Mouse (Mus musculus) midbrain, embryonic 15.5 days (tissue): ENCODE data around the gene Olfr1200. TPM values are rescaled to one million over a fixed set of nuclear protein-coding genes. Genes with fewer than 3 reads are reported as not detected.

ENCODE experiments used
- ATAC-seq: fragments of 200-750 bp; cut with Nextera tagmentation; replicated peaks from 2 replicates; pipeline ENCODE4 v1.8.0; 2017; ENCODE audit warnings: moderate TSS enrichment
- H3K27ac ChIP-seq: fragments of 300-500 bp; sonication (generic); 2 replicates; pipeline ENCODE4 v1.5.1; 2015; ENCODE audit warnings: mild to moderate bottlenecking, inconsistent platforms
- H3K27me3 ChIP-seq: fragments of 300-500 bp; sonication (generic); replicated peaks from 2 replicates; pipeline ENCODE4 v1.6.1; 2015; ENCODE audit warnings: inconsistent platforms
- H3K36me3 ChIP-seq: fragments of 300-500 bp; sonication (generic); replicated peaks from 2 replicates; pipeline ENCODE4 v1.6.1; 2015; ENCODE audit warnings: inconsistent platforms
- H3K4me1 ChIP-seq: fragments of 300-500 bp; sonication (generic); 2 replicates; pipeline ENCODE4 v1.6.1; 2015; ENCODE audit warnings: inconsistent platforms
- H3K4me2 ChIP-seq: fragments of 300-500 bp; sonication (generic); 2 replicates; pipeline ENCODE4 v1.6.1; 2015; ENCODE audit warnings: inconsistent platforms, mild to moderate bottlenecking, moderate library complexity
- H3K4me3 ChIP-seq: fragments of 300-500 bp; sonication (generic); 2 replicates; pipeline ENCODE4 v1.5.1; 2015; ENCODE audit warnings: mild to moderate bottlenecking, inconsistent platforms
- H3K9ac ChIP-seq: fragments of 300-500 bp; sonication (generic); 2 replicates; pipeline ENCODE4 v1.6.1; 2015; ENCODE audit warnings: mild to moderate bottlenecking, inconsistent platforms
- H3K9me3 ChIP-seq: fragments of 300-500 bp; sonication (generic); 2 replicates; pipeline ENCODE4 v1.6.1; 2016; ENCODE audit warnings: inconsistent platforms
- WGBS: fragments of 180-500 bp; shearing (Covaris S2); methylation state at CpG from one replicate; pipeline ENCODE4 v1.1.7; 2015; ENCODE audit warnings: mixed read lengths; 5-methylcytosine and 5-hydroxymethylcytosine counted together
- polyA plus RNA-seq: library from polyadenylated mRNA; unstranded; fragments of >200 nt; fragmentation: Nextera tagmentation; extraction: Ambion mirVana; gene quantifications from 2 replicates; pipeline ENCODE4 v1.2.1, GENCODE M21; 2015

Gene Olfr1200
- polyA plus RNA-seq = not detected in 2 replicates

- whole genome bisulfite sequencing = 82% methylated on average over 2 of the region's 2 CpGs
- Histone ChIP-seq H3K36me3 (no peaks in the 10 kb centered on the region), H3K9ac (no peak within 1 kb of the TSS), H3K9me3 (no peaks in the 10 kb centered on the region), H3K4me2 (no peak within 1 kb of the TSS), H3K27ac (no peak within 1 kb of the TSS), H3K4me1 (no peaks in the 10 kb centered on the region), H3K27me3 (no peaks in the 10 kb centered on the region), H3K4me3 (no peak within 1 kb of the TSS)
- no peak for ATAC-seq
Observed at GRCm38 (mm10) chr2:88770388-88770787, at the start of gene Olfr1200. Gene Olfr1200 (minus strand): TSS chr2:88770488.

- WGBS = 69% methylated on average over 1 of the region's 1 CpGs
- Histone ChIP-seq H3K9me3 (no peaks in the 10 kb centered on the region), H3K9ac (no peak within 1 kb of the TSS), H3K36me3 (no peaks in the 10 kb centered on the region), H3K27ac (no peak within 1 kb of the TSS), H3K4me3 (no peak within 1 kb of the TSS), H3K4me2 (no peak within 1 kb of the TSS), H3K27me3 (no peaks in the 10 kb centered on the region), H3K4me1 (no peaks in the 10 kb centered on the region)
- ATAC-seq = no peak
Observed at GRCm38 (mm10) chr2:88814196-88814595, 43.9 kb upstream of the Olfr1200 start, which contains the start of gene Olfr1202. Gene Olfr1202 (plus strand): TSS chr2:88814496.

GRCm38 (mm10) chr2:88792736-88793135 is 22.4 kb upstream of the Olfr1200 start, which contains the start of gene Olfr1201:
Gene Olfr1201 (plus strand): TSS chr2:88793036.
- ATAC-seq = no peak
- Histone ChIP-seq H3K4me2 (no peak within 1 kb of the TSS), H3K4me3 (no peak within 1 kb of the TSS), H3K27ac (no peak within 1 kb of the TSS), H3K4me1 (no peaks in the 10 kb centered on the region), H3K9ac (no peak within 1 kb of the TSS), H3K36me3 (no peaks in the 10 kb centered on the region), H3K27me3 (no peaks in the 10 kb centered on the region), H3K9me3 (no peaks in the 10 kb centered on the region)
- WGBS = 86% methylated on average over 6 of the region's 6 CpGs

GRCm38 (mm10) chr2:88760369-88760768 is 9.9 kb downstream of the Olfr1200 start, which contains the start of gene Olfr1199:
Gene Olfr1199 (minus strand): TSS chr2:88760469.
- Histone ChIP-seq H3K9ac (no peak within 1 kb of the TSS), H3K4me1 (no peaks in the 10 kb centered on the region), H3K9me3 (no peaks in the 10 kb centered on the region), H3K27me3 (no peaks in the 10 kb centered on the region), H3K36me3 (no peaks in the 10 kb centered on the region), H3K4me2 (no peak within 1 kb of the TSS), H3K27ac (no peak within 1 kb of the TSS), H3K4me3 (no peak within 1 kb of the TSS)
- 97% methylated on average over 2 of the region's 2 CpGs for WGBS
- no peak for ATAC-seq

- no peak for ATAC-seq
- no peaks in the 10 kb centered on the region for H3K4me1 ChIP-seq
- H3K4me3 ChIP-seq = no peak within 1 kb of the TSS
- no peak within 1 kb of the TSS for H3K4me2 ChIP-seq
- no peaks in the 10 kb centered on the region for H3K36me3 ChIP-seq
- no peaks in the 10 kb centered on the region for H3K27me3 ChIP-seq
- 91% methylated on average over 2 of the region's 2 CpGs for WGBS
- H3K27ac ChIP-seq = no peak within 1 kb of the TSS
- H3K9ac ChIP-seq = no peak within 1 kb of the TSS
- H3K9me3 ChIP-seq = no peaks in the 10 kb centered on the region
Observed at GRCm38 (mm10) chr2:88751270-88751669, 19.0 kb downstream of the Olfr1200 start, which contains the start of gene Olfr1198. Gene Olfr1198 (minus strand): TSS chr2:88751370.

- whole genome bisulfite sequencing = 74% methylated on average over 3 of the region's 3 CpGs
- H3K36me3 ChIP-seq = no peaks in the 10 kb centered on the region
- no peaks in the 10 kb centered on the region for H3K9me3 ChIP-seq
- no peaks in the 10 kb centered on the region for H3K4me1 ChIP-seq
- no peak overlapping the region for H3K9ac ChIP-seq
- no peaks in the 10 kb centered on the region for H3K27me3 ChIP-seq
- no peak overlapping the region for H3K27ac ChIP-seq
- ATAC-seq = no peak
- H3K4me2 ChIP-seq = no peak overlapping the region
- H3K4me3 ChIP-seq = no peak overlapping the region
Observed at GRCm38 (mm10) chr2:88743379-88743778, 26.9 kb downstream of the Olfr1200 start.

- H3K4me1 ChIP-seq = no peaks in the 10 kb centered on the region
- no peak within 1 kb of the TSS for H3K4me2 ChIP-seq
- H3K36me3 ChIP-seq = no peaks in the 10 kb centered on the region
- no peaks in the 10 kb centered on the region for H3K9me3 ChIP-seq
- H3K27me3 ChIP-seq = no peaks in the 10 kb centered on the region
- no peak within 1 kb of the TSS for H3K4me3 ChIP-seq
- no peak within 1 kb of the TSS for H3K27ac ChIP-seq
- ATAC-seq = no peak
- no peak within 1 kb of the TSS for H3K9ac ChIP-seq
- 83% methylated on average over 1 of the region's 1 CpGs for WGBS
Observed at GRCm38 (mm10) chr2:88732266-88732665, 38.0 kb downstream of the Olfr1200 start, which contains the start of gene Olfr1197. Gene Olfr1197 (minus strand): TSS chr2:88732366.

Other genes starting within 250 kb of the Olfr1200 start
- gene Olfr1188, start 213.6 kb downstream of the Olfr1200 start, polyA plus RNA-seq = not detected in 2 replicates
- not detected in 2 replicates for gene Olfr1189, start 184.0 kb downstream of the Olfr1200 start, polyA plus RNA-seq
- gene Olfr1191-ps1, start 129.9 kb downstream of the Olfr1200 start, polyA plus RNA-seq = not detected in 2 replicates
- gene Olfr1192-ps1, start 122.0 kb downstream of the Olfr1200 start, polyA plus RNA-seq = not detected in 2 replicates
- not detected in 2 replicates for gene Olfr1193, start 94.9 kb downstream of the Olfr1200 start, polyA plus RNA-seq
- gene Olfr1195, start 81.3 kb downstream of the Olfr1200 start, polyA plus RNA-seq = not detected in 2 replicates
- gene Olfr1196, start 65.9 kb downstream of the Olfr1200 start, polyA plus RNA-seq = not detected in 2 replicates
- not detected in 2 replicates for gene Olfr1197, start 38.1 kb downstream of the Olfr1200 start, polyA plus RNA-seq
- gene Olfr1198, start 19.1 kb downstream of the Olfr1200 start, polyA plus RNA-seq = not detected in 2 replicates
- gene Olfr1199, start 10.0 kb downstream of the Olfr1200 start, polyA plus RNA-seq = not detected in 2 replicates
- not detected in 2 replicates for gene Olfr1201, start 22.5 kb upstream of the Olfr1200 start, polyA plus RNA-seq
- not detected in 2 replicates for gene Olfr1202, start 44.0 kb upstream of the Olfr1200 start, polyA plus RNA-seq
- gene Olfr1205, start 59.2 kb upstream of the Olfr1200 start, polyA plus RNA-seq = not detected in 2 replicates
- not detected in 2 replicates for gene Olfr1204, start 78.8 kb upstream of the Olfr1200 start, polyA plus RNA-seq
- gene Olfr1206, start 92.7 kb upstream of the Olfr1200 start, polyA plus RNA-seq = not detected in 2 replicates
- not detected in 2 replicates for gene Olfr1208, start 131.8 kb upstream of the Olfr1200 start, polyA plus RNA-seq
- gene Olfr1209, start 144.7 kb upstream of the Olfr1200 start, polyA plus RNA-seq = not detected in 2 replicates
- gene Olfr1211, start 167.6 kb upstream of the Olfr1200 start, polyA plus RNA-seq = not detected in 2 replicates
- not detected in 2 replicates for gene Olfr1212, start 183.5 kb upstream of the Olfr1200 start, polyA plus RNA-seq
- not detected in 2 replicates for gene Gm13762, start 209.8 kb upstream of the Olfr1200 start, polyA plus RNA-seq
- gene Olfr1214, start 222.2 kb upstream of the Olfr1200 start, polyA plus RNA-seq = not detected in 2 replicates
- not detected in 2 replicates for gene Olfr1215, start 236.5 kb upstream of the Olfr1200 start, polyA plus RNA-seq
- gene Olfr1216, start 247.9 kb upstream of the Olfr1200 start, polyA plus RNA-seq = not detected in 2 replicates